Mouse (Mus musculus) liver, embryonic 14.5 days (tissue): ENCODE results near the gene Cope.

Source experiments
- CTCF ChIP-seq: IDR thresholded peaks from 2 replicates; pipeline ENCODE4 v1.5.1; 2016; ENCODE audit warnings: antibody characterized with exemption, low read depth, control low read depth
- EP300 ChIP-seq: IDR thresholded peaks from 2 replicates; pipeline ENCODE4 v1.6.1; 2016; ENCODE audit warnings: antibody characterized with exemption, low read depth

DNA sequence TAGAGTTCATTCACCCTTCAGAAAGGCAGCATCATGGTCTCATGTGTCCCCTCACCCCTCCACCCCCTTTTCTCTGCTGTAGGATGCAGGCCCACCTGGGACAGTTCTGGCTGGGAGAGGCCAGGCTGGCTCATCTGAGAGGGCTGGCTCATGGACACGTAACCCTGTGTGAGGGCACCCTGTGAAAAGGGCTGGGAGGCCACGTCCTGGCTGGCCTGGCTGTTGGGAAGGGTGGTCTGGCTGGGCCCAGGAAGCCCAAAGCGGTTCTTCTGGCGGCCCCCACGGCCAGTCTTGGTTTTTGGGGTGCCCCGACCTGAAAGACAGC is 30.5 kb downstream of the Cope start:
- no peak for TF ChIP-seq CTCF
- no peak for TF ChIP-seq EP300
